Mouse (Mus musculus) adrenal gland, postnatal 25 days (tissue): Measurements from ENCODE around the gene Edf1. TPM values are rescaled to one million over a fixed set of nuclear protein-coding genes. Genes with fewer than 3 reads are reported as not detected.
"Not testable (repeated sequence)": the region's sequence is repeated elsewhere in the genome, so short reads cannot be mapped to it uniquely, and the experiment has no call there.

Source experiments
- DNase-seq: peaks from one replicate; pipeline ENCODE4 v3.0.0; 2021; ENCODE audit warnings: mixed read lengths
- long read RNA-seq: library from polyadenylated mRNA; stranded (forward); transcript quantifications from one replicate; pipeline ENCODE4 v2.0.0, GENCODE M21; 2021
- total RNA-seq: library from RNA; stranded (reverse); gene quantifications from 2 replicates; pipeline ENCODE4 v1.2.3, GENCODE M21; 2021

Edf1 gene
- 270 and 317 TPM in 2 replicates for total RNA-seq
- long read RNA-seq, transcript Edf1-205 (4 exons, 765 nt) = minor isoform, 7 of 216 reads
- long read RNA-seq, transcript Edf1-201 (5 exons, 722 nt) = major isoform, 196 of 216 reads
- long read RNA-seq, transcript Edf1-202 (3 exons, 910 nt) = minor isoform, 5 of 216 reads
- long read RNA-seq, partial matches to known transcripts = 2 of 216 reads
- long read RNA-seq, other reads (novel, unspliced or antisense) = 6 of 216 reads

DNA sequence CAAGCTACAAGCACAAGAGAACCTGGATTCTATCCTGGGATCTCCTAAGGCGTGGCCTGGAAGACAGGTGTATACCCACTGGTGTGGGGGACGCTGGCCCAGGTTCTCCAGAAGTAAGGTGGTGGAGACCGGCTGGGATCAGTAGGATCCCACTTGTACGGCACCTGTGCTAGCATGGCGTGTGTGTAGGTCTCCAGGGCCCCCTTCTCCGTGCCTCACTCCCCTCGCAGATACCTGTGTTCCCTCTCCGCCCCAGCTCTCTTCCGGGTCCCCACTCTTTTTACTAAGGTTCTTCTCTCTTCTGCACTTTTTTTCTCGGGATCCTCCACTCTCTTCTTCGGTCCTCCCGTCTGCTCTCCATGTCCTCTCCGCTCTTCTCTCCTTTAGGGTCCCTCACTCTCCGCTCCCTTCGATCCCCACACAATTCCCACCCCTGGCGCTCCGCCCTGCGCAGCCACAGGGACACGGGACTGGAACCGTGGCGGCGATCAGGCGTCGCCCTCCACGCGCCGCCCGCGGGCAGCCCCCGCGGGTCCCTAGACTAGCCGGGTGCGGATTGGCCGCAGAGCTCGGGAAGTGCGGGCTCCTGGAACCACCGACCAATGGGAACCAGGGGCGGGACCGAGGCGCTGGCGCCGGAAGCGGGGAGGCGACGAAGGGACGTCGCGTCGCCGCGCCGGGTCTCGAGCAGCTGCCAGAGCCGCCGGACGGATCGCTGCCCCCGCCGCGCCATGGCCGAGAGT is at the start of gene Edf1:
Gene Edf1, plus strand, starts transcription at position 627 of the 743 bp plus-strand sequence.
- DNase-seq = peak; percentile 98

DNA sequence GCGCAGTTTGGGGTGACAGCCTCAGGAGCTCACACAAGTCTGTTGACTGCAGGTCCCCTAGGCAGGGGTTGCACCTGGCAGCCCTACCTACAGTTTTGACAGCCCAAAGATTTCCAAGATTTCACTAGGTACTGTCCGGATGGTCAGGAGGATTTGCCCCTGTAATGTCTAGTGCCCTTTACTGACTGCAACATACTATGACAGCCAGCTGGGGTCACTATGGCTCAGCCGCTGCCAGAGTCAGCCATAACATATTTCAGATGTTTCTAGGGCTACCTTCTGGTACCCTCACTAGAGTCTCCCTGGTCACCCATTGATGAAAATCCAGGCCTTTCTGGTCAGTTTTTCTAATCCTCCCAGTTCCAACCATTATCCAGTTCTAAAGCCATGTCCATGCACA is 47.7 kb upstream of the Edf1 start:
- no peak for DNase-seq

DNA sequence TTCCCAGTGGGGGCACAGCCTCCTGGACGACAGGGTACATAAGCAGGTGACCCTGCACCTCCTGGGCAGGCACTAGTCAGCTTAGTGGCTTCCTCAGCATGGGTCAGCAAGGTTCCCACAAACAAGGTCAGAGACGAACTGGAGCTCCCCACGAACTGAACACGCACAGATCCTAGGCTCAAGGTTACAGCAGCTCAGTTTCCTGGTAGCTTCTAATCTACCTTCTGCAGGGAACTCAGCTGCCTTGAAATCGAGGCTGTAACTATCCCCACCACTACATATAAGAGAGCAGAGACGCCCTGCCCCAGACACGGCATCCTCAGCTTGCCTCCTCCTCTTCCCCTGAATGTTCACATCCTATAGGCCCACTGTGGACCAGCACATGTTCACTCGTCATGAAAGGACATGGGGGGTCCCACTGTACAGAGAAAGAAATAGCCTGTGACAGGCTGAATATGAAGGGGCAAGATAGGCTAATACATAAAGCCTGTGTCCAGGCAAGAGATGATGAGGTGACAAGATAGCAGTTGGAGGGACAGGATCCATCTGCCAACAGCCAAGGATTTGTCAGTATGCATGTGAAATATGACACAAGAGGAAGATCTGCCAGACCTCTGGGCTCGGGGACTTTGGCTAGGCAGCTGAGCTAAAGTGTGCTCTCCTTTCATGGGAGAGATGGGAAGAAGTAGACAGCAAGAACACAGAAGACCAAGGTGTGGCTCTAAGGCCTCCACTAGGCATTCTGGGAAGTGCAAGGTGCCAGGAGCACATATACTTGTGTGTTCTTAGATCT is 30.9 kb upstream of the Edf1 start:
- DNase-seq = no peak

DNA sequence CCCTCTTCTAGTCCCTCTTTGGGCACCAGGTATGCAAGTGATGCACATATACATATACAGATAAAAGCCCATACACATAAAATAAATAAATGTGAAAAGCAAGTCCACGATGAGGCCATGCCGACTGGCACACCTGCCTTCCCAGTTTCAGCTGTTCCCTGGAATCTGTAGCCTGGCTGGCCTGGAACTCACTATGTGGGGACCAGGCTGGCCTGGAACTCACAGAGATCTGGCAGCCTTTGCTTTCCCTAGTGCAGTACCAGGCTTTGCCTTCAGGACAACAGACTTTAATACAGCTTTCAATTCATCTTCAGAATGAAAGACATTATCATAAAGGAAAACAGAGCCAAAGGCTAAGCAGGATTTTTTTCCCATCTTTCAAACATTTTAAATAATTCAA is 23.9 kb upstream of the Edf1 start:
- DNase-seq = no peak

DNA sequence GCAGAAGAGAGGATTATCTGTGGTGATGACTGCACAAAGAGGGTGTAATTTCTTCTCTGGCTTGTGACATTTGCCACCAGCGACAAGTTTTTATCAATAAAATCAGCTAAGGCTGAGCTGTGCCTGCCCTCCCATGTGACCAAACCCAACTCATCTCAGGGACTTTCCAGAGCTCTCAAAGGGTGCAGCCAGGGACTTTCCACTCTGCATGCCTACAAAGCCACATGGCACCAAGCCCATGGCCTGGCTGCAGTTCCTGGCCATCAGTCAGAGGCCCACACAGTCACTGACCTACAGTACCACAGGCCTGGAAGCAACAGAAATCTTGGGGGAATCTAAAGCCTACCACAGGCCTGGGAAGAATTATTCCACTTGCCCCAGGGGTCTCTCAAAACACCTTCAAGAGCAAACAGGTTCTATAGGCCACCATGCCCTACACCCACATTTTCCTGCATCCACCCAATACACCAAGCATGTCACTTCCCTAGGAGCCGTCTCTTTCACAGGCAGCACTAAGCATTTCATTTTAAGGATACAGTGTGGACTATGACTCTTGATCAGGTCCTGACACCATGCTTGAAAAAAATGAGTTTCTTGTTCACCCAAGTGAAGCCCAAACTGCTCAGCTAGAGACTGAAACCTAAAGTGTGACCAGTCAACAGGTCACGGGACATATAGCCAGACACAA is 23.3 kb upstream of the Edf1 start:
- peak; percentile 89 for DNase-seq

DNA sequence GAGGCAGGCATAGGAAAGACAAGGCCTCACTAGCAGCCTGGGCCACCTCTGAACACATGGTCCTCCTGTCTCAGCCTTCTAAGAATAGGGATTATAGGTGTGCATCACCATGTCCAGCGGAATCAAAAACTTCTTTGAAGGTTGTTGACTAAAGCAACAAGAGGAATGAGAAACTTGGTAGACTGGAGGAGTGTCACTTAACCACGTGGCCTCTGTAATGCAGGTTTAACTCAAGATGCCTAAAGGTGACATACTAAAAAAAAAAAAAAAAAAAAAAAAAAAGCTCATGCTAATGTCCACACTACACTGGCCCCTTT is 22.8 kb upstream of the Edf1 start:
- no peak for DNase-seq

DNA sequence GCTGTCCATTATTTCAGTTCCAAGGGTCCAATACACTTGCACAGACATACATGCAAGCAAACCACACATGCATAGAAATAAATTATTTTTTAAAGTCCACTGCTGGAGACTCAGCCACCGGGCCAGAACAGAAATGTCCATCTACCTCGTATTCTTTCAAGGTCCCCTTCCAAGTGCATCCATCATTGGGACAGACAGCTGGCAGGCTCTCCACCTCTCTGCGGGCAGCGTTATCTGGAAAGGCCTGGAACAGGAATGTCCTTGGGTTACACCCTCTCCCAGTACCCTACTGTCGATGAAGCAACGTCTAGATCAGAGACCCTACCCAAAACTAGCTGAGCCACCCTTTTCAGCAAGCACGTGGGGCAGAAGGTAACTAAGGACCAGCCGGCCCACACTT is 21.1 kb upstream of the Edf1 start:
- DNase-seq = peak; percentile 70

DNA sequence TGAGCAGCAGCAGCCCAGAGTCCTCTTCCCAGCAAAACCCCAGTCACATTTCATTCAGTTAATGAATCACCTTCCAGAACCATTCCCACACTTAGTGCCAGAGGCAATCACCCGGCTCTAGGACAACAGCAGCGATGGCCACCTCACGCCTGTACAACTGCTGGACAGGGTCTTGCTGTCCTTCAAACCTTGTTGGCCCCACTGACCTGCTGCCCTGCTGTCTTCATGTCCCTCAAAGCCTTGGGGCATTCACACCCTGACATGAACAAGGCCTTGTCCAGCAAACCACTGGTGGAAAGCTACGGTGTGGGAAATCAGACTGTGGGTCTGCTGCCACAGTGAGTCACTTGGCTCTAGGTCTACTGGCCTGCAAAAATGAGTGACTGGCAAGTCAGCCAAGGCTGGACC is 17.1 kb upstream of the Edf1 start:
- no peak for DNase-seq

DNA sequence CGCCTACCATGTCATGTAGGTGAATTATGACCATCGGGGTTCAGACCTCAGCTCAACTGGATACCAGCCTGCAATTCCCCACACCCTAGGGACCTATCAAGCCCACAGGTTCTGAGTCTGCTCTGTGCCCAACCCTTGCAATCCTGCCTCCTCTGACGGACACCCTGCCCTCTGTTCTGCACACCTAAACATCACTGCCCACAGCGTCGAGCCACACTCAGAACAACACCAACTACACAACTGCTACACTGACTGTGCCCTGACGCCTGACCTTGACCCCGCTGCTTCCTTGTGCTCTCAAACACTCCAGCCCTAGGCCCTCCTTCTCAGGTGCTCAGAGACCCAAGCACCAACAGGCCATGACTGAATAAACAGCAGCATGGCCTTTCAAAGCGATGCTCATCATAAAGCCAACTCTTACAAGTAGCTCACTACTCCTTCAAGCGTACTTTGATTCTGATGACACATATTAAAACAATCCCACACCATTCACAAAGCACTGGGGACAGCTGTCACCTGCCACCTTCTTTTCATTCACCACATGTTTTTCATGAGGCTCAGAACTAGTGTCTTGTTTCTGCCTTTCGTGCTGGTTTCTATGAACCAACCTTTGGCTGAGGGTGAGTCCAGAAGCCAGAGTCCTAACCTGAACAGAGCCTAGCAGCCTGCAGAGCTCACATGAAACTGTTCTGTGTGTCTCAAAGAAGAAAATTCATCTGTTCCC is 15.8 kb upstream of the Edf1 start:
- DNase-seq = no peak

DNA sequence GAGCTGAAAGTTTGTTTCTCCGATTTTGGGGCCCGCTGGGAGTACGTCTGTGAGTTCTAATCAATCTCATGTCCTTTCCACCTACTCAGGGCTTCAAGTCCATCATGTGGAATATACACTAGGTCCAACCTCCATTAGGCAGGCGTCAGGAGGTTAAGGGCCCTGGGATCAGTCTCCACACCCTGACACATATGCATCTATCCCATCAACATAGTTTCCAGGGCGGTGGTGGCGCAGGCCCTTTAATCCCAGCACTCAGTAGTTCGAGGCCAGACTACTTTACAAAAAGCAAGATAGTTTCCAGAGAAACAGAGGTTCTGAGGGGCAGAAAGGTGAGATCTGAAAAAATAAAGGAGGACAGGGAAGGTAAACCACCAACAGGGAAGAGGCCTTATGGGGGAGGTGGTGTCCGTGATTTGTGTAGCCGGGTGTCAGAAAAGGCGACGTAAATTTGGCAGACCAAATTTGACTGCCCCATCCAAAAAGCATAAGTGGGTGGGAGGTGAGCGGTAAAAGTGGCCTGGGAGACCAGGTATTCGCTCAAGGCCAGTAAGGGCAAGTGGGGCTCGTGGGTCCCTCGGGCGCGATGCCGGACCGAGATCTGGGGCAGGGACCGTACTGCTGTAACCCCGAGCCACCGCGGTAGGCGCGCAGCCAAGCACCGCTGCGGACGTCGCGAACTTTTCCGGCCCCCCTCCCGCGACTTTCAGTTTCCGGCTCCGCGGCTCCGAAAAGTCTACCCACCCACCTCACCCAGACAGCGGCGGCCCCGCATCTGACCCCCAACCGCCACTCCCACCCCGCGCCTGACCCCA is 11.4 kb upstream of the Edf1 start:
- DNase-seq = peak; percentile 83

DNA sequence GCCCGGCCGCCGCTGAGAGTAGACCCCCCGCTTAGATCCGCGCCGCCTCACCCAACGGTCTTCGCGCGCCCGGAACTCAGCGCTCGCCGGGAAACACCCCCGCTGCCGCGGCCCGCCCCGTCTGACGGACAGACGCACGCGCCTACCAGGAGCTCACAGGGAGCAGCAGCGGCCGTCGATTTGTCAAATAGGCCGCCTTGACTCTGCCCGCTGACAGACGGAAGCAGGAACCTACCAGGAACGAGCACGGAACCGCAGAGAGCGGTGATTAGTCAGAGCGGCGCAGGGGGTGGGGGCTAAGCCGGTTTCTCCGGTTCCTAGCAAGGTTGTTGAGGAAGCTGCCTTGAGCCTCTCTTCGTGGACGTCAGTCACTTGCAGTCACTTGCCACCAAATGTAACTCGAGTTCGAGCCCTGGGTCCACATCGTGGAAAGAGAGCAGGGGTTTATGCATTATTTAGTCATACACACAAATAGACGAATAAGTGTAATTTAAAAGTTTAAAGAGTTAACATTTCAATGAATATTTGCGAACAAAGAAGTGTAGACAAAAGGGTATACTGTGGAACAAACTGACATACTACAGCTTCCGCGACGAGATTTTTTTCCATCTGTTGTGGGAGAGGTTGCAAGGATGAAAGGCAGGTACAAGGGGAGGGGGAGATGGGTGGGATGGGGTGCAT is 10.7 kb upstream of the Edf1 start, which contains the start of gene Traf2:
Gene Traf2, minus strand, starts transcription at position 130 of the 681 bp plus-strand sequence.
- DNase-seq = peak; percentile 98

DNA sequence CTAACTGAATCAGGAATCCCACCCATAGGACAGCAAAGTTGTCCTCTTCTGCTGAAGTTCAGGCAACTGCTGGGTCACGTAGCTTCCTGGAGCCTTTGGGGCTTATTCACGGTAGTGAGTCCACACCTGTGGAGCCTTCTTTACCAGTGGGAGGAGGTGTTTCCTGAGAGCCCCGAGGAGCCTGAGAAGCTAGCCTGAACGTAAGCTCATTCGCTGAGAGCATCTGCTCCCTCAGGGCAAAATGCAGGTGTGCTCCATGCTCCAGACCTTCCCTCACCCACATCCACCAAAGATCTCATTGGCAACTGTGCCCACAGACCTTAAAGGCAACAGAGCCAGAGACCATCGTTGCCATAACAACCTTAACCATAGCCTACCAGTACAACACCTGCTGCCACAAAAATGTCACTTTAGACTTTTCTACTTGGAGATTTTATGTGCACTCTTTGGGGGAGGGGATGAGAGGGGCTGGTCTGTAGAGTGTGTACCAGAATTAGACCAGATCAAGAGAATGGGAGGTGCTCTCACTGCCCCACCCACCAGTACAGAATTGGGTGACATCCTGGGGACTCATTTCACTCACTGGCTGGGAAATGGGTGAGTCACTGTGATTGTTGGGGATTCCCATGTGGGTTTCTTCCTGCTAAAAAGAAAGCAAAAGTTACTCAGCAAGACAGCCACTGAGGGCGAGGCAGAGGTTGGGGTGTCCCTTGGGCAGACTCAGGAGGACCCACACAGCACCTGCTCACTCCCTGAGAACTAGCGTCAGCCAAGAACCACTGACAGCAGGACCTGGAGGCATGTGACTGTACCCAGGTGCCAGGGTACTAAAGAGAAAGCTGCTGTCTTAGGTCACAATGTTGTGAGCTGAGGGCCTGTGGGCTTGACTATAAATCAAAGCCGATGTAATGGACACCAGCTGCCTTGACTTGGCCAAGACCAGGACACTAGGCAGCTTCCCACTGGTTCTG is 8.3 kb upstream of the Edf1 start:
- no peak for DNase-seq

DNA sequence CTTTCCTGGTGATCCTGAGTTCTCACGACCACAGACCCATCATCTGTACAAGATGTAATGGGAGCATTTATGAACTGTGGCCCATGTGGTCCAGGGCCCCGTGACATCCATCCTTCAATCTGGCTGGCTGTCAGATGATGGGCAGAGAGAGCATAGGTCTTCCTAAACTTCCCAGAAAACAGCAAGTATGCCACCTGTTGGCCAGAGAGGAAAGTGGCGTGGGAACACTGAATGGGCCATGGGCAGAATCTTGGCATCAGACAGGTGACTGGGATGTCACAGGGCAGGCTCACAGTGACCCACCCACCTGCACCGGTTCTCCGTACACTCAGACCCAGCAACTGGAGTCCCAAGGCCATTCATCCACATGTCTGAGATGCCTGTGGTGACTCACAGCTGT is 6.5 kb upstream of the Edf1 start:
- peak; percentile 59 for DNase-seq

DNA sequence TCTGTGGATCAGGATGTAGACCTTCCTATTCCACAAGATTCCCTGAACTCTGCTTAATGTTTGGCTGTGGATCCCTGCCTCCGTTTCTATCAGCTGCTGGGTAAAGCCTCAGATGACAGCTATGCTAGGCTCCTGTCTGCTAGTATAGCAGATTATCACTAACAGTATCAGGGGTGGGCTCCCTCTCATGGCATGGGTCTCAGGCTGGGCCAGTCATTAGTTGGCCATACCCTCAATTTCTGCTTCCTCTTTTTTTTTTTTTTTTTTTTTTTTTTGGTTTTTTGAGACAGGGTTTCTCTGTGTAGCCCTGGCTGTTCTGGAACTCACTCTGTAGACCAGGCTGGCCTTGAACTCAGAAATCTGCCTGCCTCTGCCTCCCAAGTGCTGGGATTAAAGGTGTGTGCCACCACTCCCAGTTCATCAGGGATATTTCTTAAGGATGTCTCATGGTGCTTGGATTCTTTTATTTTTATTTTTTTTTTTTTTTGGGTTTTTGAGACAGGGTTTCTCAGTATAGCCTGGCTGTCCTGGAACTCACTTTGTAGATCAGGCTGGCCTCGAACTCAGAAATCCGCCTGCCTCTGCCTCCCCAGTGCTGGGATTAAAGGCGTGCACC is 4.4 kb upstream of the Edf1 start:
- DNase-seq = not testable (repeated sequence)

DNA sequence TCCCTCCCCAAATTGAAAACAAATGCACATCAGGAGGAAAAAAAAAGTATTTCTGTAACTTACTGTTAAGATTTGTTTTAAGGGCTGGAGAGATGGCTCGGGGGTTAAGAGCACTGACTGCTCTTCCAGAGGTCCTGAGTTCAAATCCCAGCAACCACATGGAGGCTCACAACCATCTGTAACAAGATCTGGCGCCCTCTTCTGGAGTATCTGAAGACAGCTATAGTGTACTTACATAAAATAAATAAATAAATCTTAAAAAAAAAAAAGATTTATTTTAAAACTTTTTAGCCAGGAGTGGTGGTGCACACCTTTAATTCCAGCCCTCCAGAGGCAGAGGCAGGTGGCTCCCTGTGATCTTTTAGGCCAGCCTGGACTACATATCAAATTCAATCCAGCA is 2.2 kb upstream of the Edf1 start:
- not testable (repeated sequence) for DNase-seq

DNA sequence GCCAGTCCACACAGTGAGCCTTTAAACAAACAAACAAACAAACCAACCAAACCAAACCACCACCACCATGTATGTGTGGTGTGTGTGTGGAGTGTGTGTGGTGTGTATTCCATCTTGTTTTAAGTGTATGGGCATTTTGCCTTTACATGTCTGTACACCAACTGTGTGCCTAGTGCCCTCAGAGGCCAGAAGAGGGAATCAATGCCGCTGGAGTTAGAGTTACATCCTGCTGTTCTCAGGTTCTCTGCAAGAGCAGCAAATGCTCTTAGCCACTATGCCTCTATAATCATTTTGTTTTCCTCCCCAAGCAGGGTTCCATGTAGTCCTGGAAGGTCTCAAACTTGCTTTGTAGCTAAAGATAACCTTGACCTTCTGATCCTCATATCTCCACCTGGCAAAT is 1.4 kb upstream of the Edf1 start:
- no peak for DNase-seq

DNA sequence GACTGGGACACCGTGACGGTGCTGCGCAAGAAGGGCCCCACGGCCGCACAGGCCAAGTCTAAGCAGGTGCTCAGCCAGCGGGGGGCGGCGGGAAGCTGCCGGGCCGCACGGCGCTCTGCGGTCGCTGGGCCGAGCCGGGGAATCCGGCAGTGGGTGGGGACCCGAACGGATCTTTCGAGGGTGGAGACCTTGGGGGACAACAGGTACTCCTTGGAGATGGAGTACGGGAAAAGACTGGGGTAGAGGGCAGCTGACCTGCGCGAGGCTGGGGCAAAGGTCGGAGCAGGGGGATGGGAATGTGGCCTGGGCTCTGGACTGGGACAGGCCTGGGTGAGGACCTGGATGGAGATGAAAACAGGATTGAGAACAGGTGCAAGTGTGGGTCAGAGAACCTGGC is 315 bp downstream of the Edf1 start:
- no peak for DNase-seq

DNA sequence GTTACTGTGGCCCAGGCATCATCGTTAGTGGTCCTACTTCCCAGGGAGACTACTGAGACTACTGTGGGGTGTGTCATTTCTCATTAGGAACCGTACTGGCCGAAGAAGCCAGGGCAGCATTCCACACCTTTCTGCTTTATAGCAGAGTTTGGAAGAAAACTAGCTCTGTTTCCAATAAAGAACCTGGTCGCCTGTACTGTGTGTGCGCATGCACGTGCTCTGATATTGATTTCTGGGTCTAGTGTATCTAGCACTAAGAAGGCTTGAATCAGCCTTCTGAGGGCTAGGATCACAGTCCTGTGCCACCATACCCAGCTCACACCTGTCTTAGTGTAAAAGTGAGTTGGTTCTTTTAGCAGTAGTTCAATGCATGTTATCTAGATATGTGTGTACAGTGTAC is 1.1 kb downstream of the Edf1 start:
- DNase-seq = no peak

DNA sequence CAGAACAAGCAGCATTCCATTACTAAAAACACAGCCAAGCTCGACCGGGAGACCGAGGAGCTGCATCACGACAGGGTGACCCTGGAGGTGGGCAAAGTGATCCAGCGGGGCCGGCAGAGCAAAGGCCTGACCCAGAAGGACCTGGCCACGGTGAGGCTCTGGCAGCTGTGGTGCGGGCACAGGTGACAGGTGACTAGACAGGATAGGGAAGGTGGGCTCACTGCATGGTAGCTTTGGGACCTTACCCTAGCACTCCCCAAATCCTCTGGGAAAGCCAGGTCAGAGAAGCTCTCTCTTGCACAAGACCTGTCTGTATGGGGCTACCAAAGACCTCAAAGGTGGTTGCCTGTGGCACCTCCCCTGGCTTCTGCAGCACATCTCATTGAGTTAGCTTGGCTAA is 2.9 kb downstream of the Edf1 start:
- no peak for DNase-seq
